Mouse (Mus musculus) kidney, adult 2 months (tissue): ENCODE measurements around the gene Atg101. TPM values are rescaled to one million over a fixed set of nuclear protein-coding genes. Genes with fewer than 3 reads are reported as not detected.

Source experiments
- DNase-seq: peaks from one replicate; pipeline ENCODE4 v3.0.0; 2021
- H3K27ac ChIP-seq: fragments of 200-500 bp; 2 replicates; pipeline ENCODE4 v1.5.1; 2012; ENCODE audit warnings: low read depth, low read length, control low read depth, inconsistent platforms; ENCODE audit not compliant: insufficient read depth
- H3K27me3 ChIP-seq: fragments of 200-500 bp; replicated peaks from 2 replicates; pipeline ENCODE4 v1.6.1; 2012; ENCODE audit warnings: mild to moderate bottlenecking, moderate library complexity, low read length, inconsistent platforms; ENCODE audit not compliant: control insufficient read depth, insufficient read depth
- H3K36me3 ChIP-seq: fragments of 200-500 bp; 2 replicates; pipeline ENCODE4 v1.6.1; 2012; ENCODE audit warnings: mild to moderate bottlenecking, moderate library complexity, low read length, inconsistent platforms; ENCODE audit not compliant: control insufficient read depth, insufficient read depth
- H3K4me1 ChIP-seq: fragments of 200-500 bp; 2 replicates; pipeline ENCODE4 v1.6.1; 2011; ENCODE audit warnings: low read length; ENCODE audit not compliant: control insufficient read depth, insufficient read depth
- H3K4me3 ChIP-seq: fragments of 200-500 bp; 2 replicates; pipeline ENCODE4 v1.5.1; 2011; ENCODE audit warnings: mild to moderate bottlenecking, low read depth, low read length, control low read depth; ENCODE audit not compliant: insufficient read depth
- CTCF ChIP-seq: fragments of 200-500 bp; conservative IDR thresholded peaks from 2 replicates; pipeline ENCODE4 v1.5.1; 2011; ENCODE audit warnings: low read depth, mild to moderate bottlenecking, control low read depth, low read length, moderate library complexity, mixed read lengths; ENCODE audit not compliant: insufficient read depth, insufficient read length
- POLR2A ChIP-seq: fragments of 200-500 bp; IDR thresholded peaks from one replicate; pipeline ENCODE4 v1.6.1; 2011; ENCODE audit warnings: low read depth, low read length, control low read depth
- WGBS: fragments of 180-500 bp; shearing (Covaris S2); methylation state at CpG from one replicate; pipeline ENCODE4 v1.1.7; 2018; 5-methylcytosine and 5-hydroxymethylcytosine counted together
- polyA plus RNA-seq: library from polyadenylated mRNA; depleted of rRNA; stranded (reverse); fragments of >200 nt; gene quantifications from 2 replicates; pipeline ENCODE4 v1.2.3, GENCODE M21; 2012

Gene Atg101
- polyA plus RNA-seq, 1 experiment: 48.7 TPM

GRCm38 (mm10) chr15:101290354-101290753 is 6.3 kb downstream of the Atg101 start:
- Histone ChIP-seq H3K27me3 (no peaks in the 10 kb centered on the region), H3K4me3 (no peak overlapping the region), H3K36me3 (no peaks in the 10 kb centered on the region), H3K27ac (no peak overlapping the region), H3K4me1 (peaks cover 6% of the 10 kb centered on the region; the same call in 1 of the 2 replicates)
- no peak for TF ChIP-seq CTCF
- no peak for TF ChIP-seq POLR2A
- no peak for DNase-seq
- WGBS: 89% methylated on average over 15 of the region's 15 CpGs

GRCm38 (mm10) chr15:101292012-101292411 is 7.9 kb downstream of the Atg101 start:
- H3K36me3 ChIP-seq: no peaks in the 10 kb centered on the region
- H3K4me3 ChIP-seq: no peak overlapping the region
- H3K27me3 ChIP-seq: no peaks in the 10 kb centered on the region
- TF ChIP-seq POLR2A: no peak
- TF ChIP-seq CTCF: no peak
- no peaks in the 10 kb centered on the region for H3K4me1 ChIP-seq
- H3K27ac ChIP-seq: no peak overlapping the region
- 47% methylated on average over 3 of the region's 3 CpGs for WGBS
- no peak for DNase-seq

GRCm38 (mm10) chr15:101293025-101293621 is 9.1 kb downstream of the Atg101 start, which contains the start of gene 6030408B16Rik:
TSS of gene 6030408B16Rik (plus strand) at chr15:101293212.
- Histone ChIP-seq H3K36me3 (no peaks in the 10 kb centered on the region), H3K27me3 (no peaks in the 10 kb centered on the region), H3K27ac (no peak within 1 kb of the TSS), H3K4me3 (no peak within 1 kb of the TSS), H3K4me1 (no peaks in the 10 kb centered on the region)
- TF ChIP-seq CTCF: no peak
- TF ChIP-seq POLR2A: no peak
- WGBS: 53% methylated on average over 18 of the region's 18 CpGs
- no peak for DNase-seq

- Histone ChIP-seq H3K27ac (no peak overlapping the region), H3K4me3 (no peak overlapping the region), H3K4me1 (no peaks in the 10 kb centered on the region), H3K36me3 (no peaks in the 10 kb centered on the region), H3K27me3 (no peaks in the 10 kb centered on the region)
- TF ChIP-seq CTCF: no peak
- no peak for TF ChIP-seq POLR2A
- no peak for DNase-seq
- 42% methylated on average over 16 of the region's 16 CpGs for WGBS
These were observed 10.2 kb downstream of the Atg101 start for GRCm38 (mm10) chr15:101294028-101294894.

GRCm38 (mm10) chr15:101295106-101295505 is 11.0 kb downstream of the Atg101 start:
- no peak overlapping the region for H3K27ac ChIP-seq
- WGBS: 62% methylated on average over 7 of the region's 7 CpGs

GRCm38 (mm10) chr15:101295616-101296015 is 11.5 kb downstream of the Atg101 start:
- DNase-seq: no peak
- Histone ChIP-seq H3K4me3 (no peak overlapping the region), H3K27me3 (no peaks in the 10 kb centered on the region), H3K27ac (no peak overlapping the region), H3K4me1 (no peaks in the 10 kb centered on the region), H3K36me3 (no peaks in the 10 kb centered on the region)
- TF ChIP-seq CTCF: no peak
- no peak for TF ChIP-seq POLR2A
- 87% methylated on average over 10 of the region's 10 CpGs for WGBS

More at GRCm38 (mm10) chr15:101295106-101295505, 11.0 kb downstream of the Atg101 start:
- Histone ChIP-seq H3K27me3 (no peaks in the 10 kb centered on the region), H3K4me3 (no peak overlapping the region), H3K4me1 (no peaks in the 10 kb centered on the region), H3K36me3 (no peaks in the 10 kb centered on the region)
- no peak for DNase-seq
- TF ChIP-seq POLR2A (no peak), CTCF (no peak)

GRCm38 (mm10) chr15:101296091-101296490 is 12.0 kb downstream of the Atg101 start:
- no peaks in the 10 kb centered on the region for H3K27me3 ChIP-seq
- DNase-seq: no peak
- TF ChIP-seq POLR2A (no peak), CTCF (no peak)
- H3K4me1 ChIP-seq: no peaks in the 10 kb centered on the region
- no peaks in the 10 kb centered on the region for H3K36me3 ChIP-seq
- no peak overlapping the region for H3K27ac ChIP-seq
- no peak overlapping the region for H3K4me3 ChIP-seq
- 79% methylated on average over 11 of the region's 11 CpGs for WGBS
